Comparison of ENCODE assay signal across 8 mouse cellular contexts in the genomic region with DNA sequence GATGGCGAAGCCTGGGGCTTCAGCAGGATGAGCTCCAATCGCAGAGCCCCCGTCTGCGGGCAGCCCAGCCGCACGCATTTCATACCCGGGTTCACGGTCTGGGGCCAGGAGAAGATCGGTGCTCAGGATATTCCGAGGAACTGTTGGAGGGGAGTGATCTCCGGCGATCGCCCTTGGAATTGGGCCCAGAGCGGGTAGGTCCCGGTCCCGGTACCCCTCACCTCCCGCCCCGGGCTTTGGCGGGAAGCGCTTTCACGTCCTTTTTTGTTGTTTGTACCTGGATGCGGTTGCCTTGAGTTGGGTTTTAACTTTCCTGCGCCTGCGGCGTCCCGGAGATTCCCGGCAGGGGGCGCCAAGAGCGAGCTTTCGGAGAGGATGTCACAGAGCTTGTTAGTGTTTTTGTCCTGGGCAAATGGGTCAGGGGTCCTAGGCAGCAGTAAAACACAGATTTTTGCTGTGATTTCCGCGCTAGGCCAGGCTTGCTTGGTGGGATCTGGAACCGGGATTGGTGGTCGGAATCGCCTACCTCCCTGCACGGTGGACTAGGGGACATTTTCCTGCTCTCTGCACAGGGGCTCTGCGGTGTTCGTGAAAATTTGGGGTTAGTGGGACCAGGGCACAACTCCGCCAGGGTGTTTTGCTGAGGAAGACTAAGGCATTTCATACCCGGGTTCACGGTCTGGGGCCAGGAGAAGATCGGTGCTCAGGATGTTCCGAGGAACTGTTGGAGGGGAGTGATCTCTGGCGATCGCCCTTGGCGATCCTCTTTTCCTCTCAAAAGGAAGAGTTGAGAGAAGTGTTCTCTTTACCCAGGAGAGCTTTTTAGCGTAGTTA. TPM values are rescaled to one million over a fixed set of nuclear protein-coding genes. Genes with fewer than 3 reads are reported as not detected.
DNase-seq lines count a peak whose midpoint lies in the region; ATAC-seq lines count a peak whose summit lies in the region.

No protein-coding gene starts in this region.

- peak overlapping the region; percentile 78 for H3K9ac ChIP-seq in embryonic facial prominence, embryonic 14.5 days (ENCODE audit: low read depth, low read length)
- peak overlapping the region; percentile 80 for H3K9ac ChIP-seq in limb, embryonic 11.5 days (ENCODE audit: low read length)
- peak overlapping the region; percentile 51 for H3K9ac ChIP-seq in midbrain, embryonic 15.5 days

- WGBS in embryonic facial prominence, embryonic 14.5 days = 1% methylated on average over 45 of the region's 47 CpGs
- under 1% methylated on average over 47 of the region's 47 CpGs for WGBS in heart, embryonic 10.5 days
- under 1% methylated on average over 47 of the region's 47 CpGs for WGBS in limb, embryonic 11.5 days
- under 1% methylated on average over 47 of the region's 47 CpGs for WGBS in midbrain, embryonic 15.5 days

- H3K4me3 ChIP-seq in embryonic facial prominence, embryonic 14.5 days (ENCODE audit: low read depth, low read length) = peak overlapping the region; percentile 74
- H3K4me3 ChIP-seq in heart, embryonic 10.5 days = peak overlapping the region; percentile 70
- peak overlapping the region; percentile 70 for H3K4me3 ChIP-seq in limb, embryonic 11.5 days (ENCODE audit: low read depth, low read length)
- H3K4me3 ChIP-seq in midbrain, embryonic 15.5 days = peak overlapping the region; percentile 58

- no peaks in the 10 kb centered on the region for H3K27me3 ChIP-seq in embryonic facial prominence, embryonic 14.5 days (replicated peaks; ENCODE audit: control insufficient read depth, insufficient read depth, low read length)
- H3K27me3 ChIP-seq in heart, embryonic 10.5 days (ENCODE audit: insufficient read depth, poor library complexity, severe bottlenecking) = no peaks in the 10 kb centered on the region
- no peaks in the 10 kb centered on the region for H3K27me3 ChIP-seq in limb, embryonic 11.5 days (ENCODE audit: control insufficient read depth, insufficient read depth, low read length)
- no peaks in the 10 kb centered on the region; the same call in 1 of the 2 replicates for H3K27me3 ChIP-seq in midbrain, embryonic 15.5 days (replicated peaks)

- peak overlapping the region; percentile 77; the same call in 1 of the 2 replicates for H3K27ac ChIP-seq in embryonic facial prominence, embryonic 14.5 days (replicated peaks; ENCODE audit: low read depth, low read length)
- peak overlapping the region; percentile 83; the same call in 1 of the 2 replicates for H3K27ac ChIP-seq in heart, embryonic 10.5 days
- no peak overlapping the region; the same call in 1 of the 2 replicates for H3K27ac ChIP-seq in limb, embryonic 11.5 days (replicated peaks; ENCODE audit: low read depth, low read length)
- H3K27ac ChIP-seq in midbrain, embryonic 15.5 days = no peak overlapping the region

- peak overlapping the region; percentile 91 for H3K4me2 ChIP-seq in embryonic facial prominence, embryonic 14.5 days (ENCODE audit: low read depth, low read length)
- H3K4me2 ChIP-seq in limb, embryonic 11.5 days (ENCODE audit: low read depth, severe bottlenecking) = peak overlapping the region; percentile 95
- H3K4me2 ChIP-seq in midbrain, embryonic 15.5 days = peak overlapping the region; percentile 99

- no peaks in the 10 kb centered on the region for H3K9me3 ChIP-seq in embryonic facial prominence, embryonic 14.5 days (ENCODE audit: control insufficient read depth, low read length)
- H3K9me3 ChIP-seq in heart, embryonic 10.5 days = no peaks in the 10 kb centered on the region
- H3K9me3 ChIP-seq in limb, embryonic 11.5 days (ENCODE audit: control insufficient read depth, low read length) = no peaks in the 10 kb centered on the region
- no peaks in the 10 kb centered on the region for H3K9me3 ChIP-seq in midbrain, embryonic 15.5 days

- peaks cover 19% of the 10 kb centered on the region; the same call in 1 of the 2 replicates for H3K4me1 ChIP-seq in embryonic facial prominence, embryonic 14.5 days (ENCODE audit: control insufficient read depth, insufficient read depth, low read length)
- peaks cover 19% of the 10 kb centered on the region for H3K4me1 ChIP-seq in heart, embryonic 10.5 days
- H3K4me1 ChIP-seq in limb, embryonic 11.5 days (ENCODE audit: control insufficient read depth, insufficient read depth, low read length) = peaks cover 14% of the 10 kb centered on the region
- H3K4me1 ChIP-seq in midbrain, embryonic 15.5 days = peaks cover 13% of the 10 kb centered on the region

- peaks cover 8% of the 10 kb centered on the region for H3K36me3 ChIP-seq in embryonic facial prominence, embryonic 14.5 days (ENCODE audit: control insufficient read depth, insufficient read depth, low read length)
- peaks cover 3% of the 10 kb centered on the region; the same call in 1 of the 2 replicates for H3K36me3 ChIP-seq in heart, embryonic 10.5 days
- H3K36me3 ChIP-seq in limb, embryonic 11.5 days (ENCODE audit: control insufficient read depth, insufficient read depth, low read length) = no peaks in the 10 kb centered on the region
- H3K36me3 ChIP-seq in midbrain, embryonic 15.5 days (replicated peaks) = no peaks in the 10 kb centered on the region

- DNase-seq in brain, adult 2 months (ENCODE audit: low read depth, low spot score) = peak; percentile 83
- DNase-seq in embryonic facial prominence, embryonic 14.5 days (ENCODE audit: low spot score) = peak; percentile 85
- DNase-seq in heart, embryonic 10.5 days (ENCODE audit: low spot score) = peak; percentile 86
- peak; percentile 92 for DNase-seq in kidney, adult 9 months
- DNase-seq in limb, embryonic 11.5 days (ENCODE audit: low spot score) = peak; percentile 97
- peak; percentile 26 to 51 for DNase-seq in spleen, postnatal 36 days (ENCODE audit: low spot score in 2 of 2)
- DNase-seq in MN1 (ENCODE audit: low spot score) = no peak

- ATAC-seq in embryonic facial prominence, embryonic 14.5 days (ENCODE audit: low read depth) = peak; percentile 41
- peak; percentile 49 for ATAC-seq in limb, embryonic 11.5 days (ENCODE audit: insufficient number of reproducible peaks, low FRiP score, low TSS enrichment, low read depth)
- ATAC-seq in midbrain, embryonic 15.5 days (replicated peaks) = peak; percentile 64

RNA-seq across cellular contexts. Expression of gene Sema5a, which starts 1.4 kb away (rescaled TPM):
- polyA plus RNA-seq in embryonic facial prominence, embryonic 14.5 days (2014; fragmentation: Nextera tagmentation; extraction: Ambion mirVana) = 26.7 and 27.6 TPM in 2 replicates
- 2.7 and 6.9 TPM in 2 replicates for polyA plus RNA-seq in heart, embryonic 10.5 days (2016; fragmentation: Nextera tagmentation; extraction: Ambion mirVana)
- 21.4 and 24.2 TPM in 2 replicates for polyA plus RNA-seq in limb, embryonic 11.5 days (2014; fragmentation: Nextera tagmentation; extraction: Ambion mirVana)
- polyA plus RNA-seq in midbrain, embryonic 15.5 days (2015; fragmentation: Nextera tagmentation; extraction: Ambion mirVana) = 6.5 and 8.7 TPM in 2 replicates

Comparison
In these comparisons a context has a peak if more than half of its experiments do, and no peak if none do; other contexts are left out.
1. H3K27ac ChIP-seq: peak in embryonic facial prominence, embryonic 14.5 days (single experiment) and heart, embryonic 10.5 days (single experiment); none in limb, embryonic 11.5 days (single experiment) and midbrain, embryonic 15.5 days (single experiment).
2. Peak in every context shown above with its lines, with median percentiles within 50 percentile points of each other: ATAC-seq, H3K4me2 ChIP-seq, H3K4me3 ChIP-seq and H3K9ac ChIP-seq.